ENCODE assay signal across 9 mouse cellular contexts in the genomic region with DNA sequence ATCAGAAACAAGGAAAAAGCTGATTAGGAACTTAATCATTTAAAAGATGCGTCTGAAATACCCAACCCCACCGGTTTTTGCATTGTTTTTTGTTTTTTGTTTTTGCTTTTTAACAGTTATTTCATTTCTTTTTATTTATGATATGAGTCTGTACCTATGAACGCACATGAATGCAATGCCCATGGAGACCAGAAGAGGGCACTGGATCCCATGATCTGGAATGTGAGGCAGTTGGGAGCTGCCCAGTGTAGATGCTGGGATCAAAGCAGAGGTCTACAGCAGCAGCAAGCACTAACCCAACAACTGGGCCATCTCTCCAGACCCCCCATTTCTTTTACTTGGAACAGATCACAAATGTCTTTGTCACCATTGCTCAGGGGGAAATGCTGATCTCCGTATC. TPM values are rescaled to one million over a fixed set of nuclear protein-coding genes. Genes with fewer than 3 reads are reported as not detected.
DNase-seq lines count a peak whose midpoint lies in the region; ATAC-seq and TF ChIP-seq lines count a peak whose summit lies in the region.
"Had no signal": no experiment of that assay in that cellular context is flagged by ENCODE, and none has a peak within 500 bp of the region (broad histone marks: within the 10 kb centered on the region; RNA-seq: fewer than 3 reads in every experiment).

No protein-coding gene starts in this region.

- ATAC-seq in erythroblast, adult 5-6 weeks (replicated peaks; ENCODE audit: low FRiP score, poor library complexity, severe bottlenecking) = peak; percentile 83
- ATAC-seq in limb, embryonic 11.5 days (ENCODE audit: insufficient number of reproducible peaks, low FRiP score, low TSS enrichment, low read depth) = no peak

- no peak overlapping the region for H3K4me2 ChIP-seq in limb, embryonic 11.5 days (ENCODE audit: low read depth, severe bottlenecking)
- H3K4me2 ChIP-seq: embryonic facial prominence, embryonic 15.5 days had no signal

- intact Hi-C loops in heart, adult 2 months (cut with DNase I) = loop anchor here (5.0 kb wide), 2 partner anchors 109 to 314 kb away; a partner anchor contains a TSS
- intact Hi-C loops in heart, postnatal 25 days (cut with DNase I) = loop anchor here (2.0 to 5.0 kb wide), 2 partner anchors 104 to 313 kb away; no protein-coding TSS in a partner anchor

- peak; percentile 35 to 56 for DNase-seq in heart, adult 2 months
- DNase-seq in heart, postnatal 25 days (ENCODE audit: low spot score) = no peak
- peak; percentile 52 to 54 for DNase-seq in B cell, adult 2 months
- peak; percentile 80 for DNase-seq in ZHBTc4 (ENCODE audit: low read depth, low spot score)
- peak; percentile 60 for DNase-seq in limb, embryonic 11.5 days (ENCODE audit: low spot score)
- no peak for DNase-seq in ovary, postnatal 10 days (ENCODE audit: low spot score)

- H3K27ac ChIP-seq in heart, adult 2 months = no peak overlapping the region
- H3K27ac ChIP-seq in limb, embryonic 11.5 days (replicated peaks; ENCODE audit: low read depth, low read length) = no peak overlapping the region
- H3K27ac ChIP-seq in small intestine, adult 2 months (ENCODE audit: insufficient read depth, low read depth, low read length) = no peak overlapping the region
- H3K27ac ChIP-seq: embryonic facial prominence, embryonic 15.5 days had no signal

- no peaks in the 10 kb centered on the region for H3K79me2 ChIP-seq in heart, adult 2 months (replicated peaks; ENCODE audit: control insufficient read depth, insufficient read depth, low read length)

- H3K4me3 ChIP-seq in heart, adult 2 months = no peak overlapping the region
- no peak overlapping the region for H3K4me3 ChIP-seq in limb, embryonic 11.5 days (ENCODE audit: low read depth, low read length)
- H3K4me3 ChIP-seq in small intestine, adult 2 months (ENCODE audit: low read depth, low read length) = no peak overlapping the region
- H3K4me3 ChIP-seq: embryonic facial prominence, embryonic 15.5 days had no signal

- no peaks in the 10 kb centered on the region for H3K27me3 ChIP-seq in heart, adult 2 months (ENCODE audit: control insufficient read depth, insufficient read depth, low read length)
- no peaks in the 10 kb centered on the region for H3K27me3 ChIP-seq in limb, embryonic 11.5 days (ENCODE audit: control insufficient read depth, insufficient read depth, low read length)
- no peaks in the 10 kb centered on the region for H3K27me3 ChIP-seq in small intestine, adult 2 months (ENCODE audit: control insufficient read depth, insufficient read depth, low read length)
- H3K27me3 ChIP-seq: embryonic facial prominence, embryonic 15.5 days had no signal

- TF ChIP-seq CTCF in heart, adult 2 months (IDR thresholded peaks at IDR 0.05) = peak; percentile 79
- peak; percentile 83; the same call in 1 of the 2 replicates for TF ChIP-seq CTCF in small intestine, adult 2 months (IDR thresholded peaks at IDR 0.05; ENCODE audit: extremely low read depth, insufficient read length, insufficient replicate concordance, low read depth, low read length)

- 52% methylated on average over 4 of the region's 4 CpGs for WGBS in heart, adult 2 months
- WGBS in limb, embryonic 11.5 days = 47% methylated on average over 4 of the region's 4 CpGs
- 50% methylated on average over 4 of the region's 4 CpGs for WGBS in small intestine, adult 2 months

- H3K4me1 ChIP-seq in heart, adult 2 months (ENCODE audit: control insufficient read depth, insufficient read depth, low read length) = no peaks in the 10 kb centered on the region
- no peaks in the 10 kb centered on the region for H3K4me1 ChIP-seq in limb, embryonic 11.5 days (ENCODE audit: control insufficient read depth, insufficient read depth, low read length)
- H3K4me1 ChIP-seq in small intestine, adult 2 months (ENCODE audit: control insufficient read depth, insufficient read depth, insufficient read length, low read length) = no peaks in the 10 kb centered on the region
- H3K4me1 ChIP-seq: embryonic facial prominence, embryonic 15.5 days had no signal

- no peaks in the 10 kb centered on the region for H3K36me3 ChIP-seq in heart, adult 2 months (ENCODE audit: control insufficient read depth, insufficient read depth, low read length)
- H3K36me3 ChIP-seq in limb, embryonic 11.5 days (ENCODE audit: control insufficient read depth, insufficient read depth, low read length) = no peaks in the 10 kb centered on the region
- H3K36me3 ChIP-seq in small intestine, adult 2 months (ENCODE audit: control insufficient read depth, insufficient read depth, low read length) = no peaks in the 10 kb centered on the region
- H3K36me3 ChIP-seq: embryonic facial prominence, embryonic 15.5 days had no signal

- no peaks in the 10 kb centered on the region for H3K9me3 ChIP-seq in limb, embryonic 11.5 days (ENCODE audit: control insufficient read depth, low read length)
- H3K9me3 ChIP-seq: embryonic facial prominence, embryonic 15.5 days had no signal

- no peak for TF ChIP-seq POLR2A in heart, adult 2 months (IDR thresholded peaks at IDR 0.05; ENCODE audit: insufficient read depth, low read depth, low read length)
- TF ChIP-seq POLR2A in small intestine, adult 2 months (IDR thresholded peaks at IDR 0.05; ENCODE audit: low read depth, low read length) = no peak

- no peak for TF ChIP-seq EP300 in heart, adult 2 months (IDR thresholded peaks at IDR 0.05; ENCODE audit: insufficient read depth, low read depth, low read length)

- H3K9ac ChIP-seq in heart, adult 2 months (ENCODE audit: low read depth, low read length) = no peak overlapping the region
- H3K9ac ChIP-seq in limb, embryonic 11.5 days (ENCODE audit: low read length) = no peak overlapping the region
- H3K9ac ChIP-seq: embryonic facial prominence, embryonic 15.5 days had no signal

RNA-seq across cellular contexts. Expression of a gene that starts 21.9 kb away (rescaled TPM):
- under 1 TPM in 1 of 2 experiments, not detected in 1; 0.36 TPM for total RNA-seq in heart, adult 2 months (2021)
- not detected in 2 replicates for polyA plus RNA-seq in heart, adult 2 months (2012; rRNA removed)
- not detected for total RNA-seq in heart, postnatal 25 days (2021)
- not detected in 2 replicates for total RNA-seq in erythroblast, adult 5-6 weeks (2015; ENCODE audit: low replicate concordance)
- not detected in 2 replicates for total RNA-seq in erythroblast, adult 5-6 weeks (2017; ENCODE audit: low replicate concordance)
- polyA plus RNA-seq in limb, embryonic 11.5 days (2014; fragmentation: Nextera tagmentation; extraction: Ambion mirVana) = 0.30 and 0.35 TPM in 2 replicates
- not detected in 2 replicates for polyA plus RNA-seq in small intestine, adult 2 months (2012; rRNA removed)

RNA-seq across cellular contexts. Expression of a gene that starts 50.8 kb away (rescaled TPM):
- total RNA-seq in heart, adult 2 months (2021) = 10 to 100 TPM; 83.0 to 90.3 TPM
- polyA plus RNA-seq in heart, adult 2 months (2012; rRNA removed) = 10.2 and 14.3 TPM in 2 replicates
- total RNA-seq in heart, postnatal 25 days (2021) = 10 to 100 TPM; 71.1 to 80.9 TPM
- total RNA-seq in erythroblast, adult 5-6 weeks (2015; ENCODE audit: low replicate concordance) = 107 and 120 TPM in 2 replicates
- total RNA-seq in erythroblast, adult 5-6 weeks (2017; ENCODE audit: low replicate concordance) = 56.6 and 94.7 TPM in 2 replicates
- 294 and 310 TPM in 2 replicates for polyA plus RNA-seq in limb, embryonic 11.5 days (2014; fragmentation: Nextera tagmentation; extraction: Ambion mirVana)
- polyA plus RNA-seq in small intestine, adult 2 months (2012; rRNA removed) = 22.4 and 79.4 TPM in 2 replicates

RNA-seq across cellular contexts. Expression of a gene that starts 50.9 kb away (rescaled TPM):
- total RNA-seq in heart, adult 2 months (2021) = 1 to 10 TPM; 1.1 to 1.2 TPM
- polyA plus RNA-seq in heart, adult 2 months (2012; rRNA removed) = 0.84 TPM in 1 of 2 replicates, not detected in the other
- total RNA-seq in heart, postnatal 25 days (2021) = under 1 TPM; 0.60 to 0.95 TPM
- 2.5 TPM in 1 of 2 replicates, not detected in the other for total RNA-seq in erythroblast, adult 5-6 weeks (2015; ENCODE audit: low replicate concordance)
- total RNA-seq in erythroblast, adult 5-6 weeks (2017; ENCODE audit: low replicate concordance) = 1.4 TPM in 1 of 2 replicates, not detected in the other
- polyA plus RNA-seq in limb, embryonic 11.5 days (2014; fragmentation: Nextera tagmentation; extraction: Ambion mirVana) = 2.3 and 3.4 TPM in 2 replicates
- 1.8 and 5.6 TPM in 2 replicates for polyA plus RNA-seq in small intestine, adult 2 months (2012; rRNA removed)

Comparison
In these comparisons a context has a peak if more than half of its experiments do, and no peak if none do; other contexts are left out.
1. DNase-seq: peak in heart, adult 2 months (2 of 2), B cell, adult 2 months (2 of 2), ZHBTc4 (single experiment) and limb, embryonic 11.5 days (single experiment); none in heart, postnatal 25 days (single experiment) and ovary, postnatal 10 days (single experiment).